Mouse (Mus musculus): ENCODE results near the gene Gja5. TPM values are rescaled to one million over a fixed set of nuclear protein-coding genes. Genes with fewer than 3 reads are reported as not detected.

Gene Gja5
- total RNA-seq, 2 experiments from 2014 or later = 2.7 to 4.2 TPM

- DNase-seq = no peak
Observed at GRCm38 (mm10) chr3:96936241-96936640, 31.7 kb downstream of the Gja5 start.

GRCm38 (mm10) chr3:96937606-96938005 lies 33.1 kb downstream of the Gja5 start:
- no peak for DNase-seq

DNA sequence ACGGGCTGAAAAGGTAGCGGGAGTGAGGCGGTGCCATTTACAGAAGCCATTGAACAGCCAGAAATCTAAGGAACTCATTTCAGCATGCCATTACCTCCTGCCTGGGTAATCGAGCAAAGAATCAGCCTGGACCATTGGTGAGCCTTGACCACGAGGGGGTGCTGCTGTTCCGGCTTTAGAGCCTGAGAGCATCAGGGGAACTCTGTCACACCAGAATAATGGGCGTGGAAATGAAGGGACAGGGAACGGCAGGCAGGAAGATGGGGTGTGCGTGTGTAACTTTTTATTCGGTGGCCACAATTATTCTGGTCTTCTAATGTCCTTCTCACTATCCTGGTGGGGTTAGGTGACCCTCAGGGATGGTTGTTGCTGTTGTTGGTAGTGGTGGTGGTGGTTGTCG lies 34.2 kb downstream of the Gja5 start:
- DNase-seq = peak; percentile 89

DNA sequence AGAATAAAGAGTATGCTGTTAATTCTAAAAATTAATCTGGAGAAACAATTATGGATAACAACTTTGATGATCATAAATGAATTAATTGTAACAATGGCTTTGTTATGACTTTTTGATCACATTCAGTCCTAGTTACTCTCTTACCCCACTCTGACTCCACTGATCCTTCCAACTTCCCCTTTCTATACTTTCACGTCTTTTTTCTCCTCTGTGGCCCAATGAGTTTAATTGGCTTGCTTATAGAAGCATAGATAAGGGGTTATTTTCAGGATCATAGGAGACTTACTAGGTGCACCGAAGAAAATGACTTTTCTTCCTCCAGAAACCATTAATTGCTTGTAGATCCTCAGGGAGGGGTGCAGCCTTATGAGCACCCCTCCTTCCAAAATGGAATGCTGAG lies 38.2 kb downstream of the Gja5 start:
- DNase-seq = no peak

DNA sequence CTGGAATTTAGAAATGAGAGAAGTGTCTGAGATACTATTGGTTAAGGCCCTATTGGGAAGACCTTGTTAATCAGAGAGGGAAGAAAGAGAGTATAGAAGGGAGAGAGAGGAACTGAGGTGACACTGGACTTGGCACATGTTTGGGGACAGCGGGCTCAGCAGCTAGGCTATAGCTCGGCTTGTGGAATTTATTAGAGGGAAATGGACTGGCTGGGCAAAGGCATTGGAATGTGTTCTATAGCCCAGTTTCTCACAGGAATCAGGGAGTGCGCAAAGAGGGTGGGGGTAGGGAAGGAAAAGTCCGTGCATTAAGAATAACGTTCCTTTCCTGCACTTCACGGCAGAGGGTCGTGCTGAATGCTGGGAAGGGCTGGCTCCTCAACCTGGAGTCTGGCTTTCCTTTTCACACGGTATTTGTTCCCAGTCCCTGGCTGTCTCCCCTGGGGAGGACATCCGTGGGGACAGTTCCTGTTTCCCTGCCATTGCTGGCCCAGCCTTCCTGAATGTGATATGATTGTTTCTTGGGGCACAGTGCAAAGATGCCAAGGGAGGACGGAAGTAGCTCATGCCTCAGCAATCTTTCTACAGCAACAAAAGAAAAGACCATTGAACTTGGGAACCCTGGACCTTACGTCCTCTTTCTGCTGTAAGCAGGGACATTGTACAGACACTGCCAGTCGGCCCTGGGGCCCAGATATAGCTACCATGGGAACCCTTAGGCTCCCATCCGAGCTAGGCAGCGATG lies 49.2 kb downstream of the Gja5 start:
- no peak for DNase-seq

DNA sequence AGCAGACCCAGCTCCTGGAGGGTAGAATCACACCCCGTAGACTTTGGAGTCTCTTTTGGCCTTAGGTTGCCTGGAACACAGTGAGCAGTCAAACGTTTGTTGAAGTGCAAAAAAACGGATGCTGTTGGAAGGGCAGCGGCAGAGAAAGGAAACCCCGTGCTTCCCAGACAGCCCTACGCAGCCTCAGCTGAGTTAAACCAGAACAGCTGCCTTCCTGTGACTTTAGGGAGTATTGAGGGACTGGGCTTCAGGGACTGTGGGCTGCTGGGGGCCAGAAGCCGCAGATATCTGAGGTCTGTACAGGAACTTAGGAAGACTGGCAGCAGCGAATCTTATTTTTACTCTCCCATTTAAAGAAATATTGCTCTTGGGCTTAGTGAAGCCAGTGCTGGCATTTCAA lies 56.1 kb downstream of the Gja5 start:
- no peak for DNase-seq

GRCm38 (mm10) chr3:96963088-96964034 lies 58.9 kb downstream of the Gja5 start:
- no peak for DNase-seq

- no peak for DNase-seq
Observed at GRCm38 (mm10) chr3:96970986-96971385, 66.5 kb downstream of the Gja5 start.

- no peak for DNase-seq
Observed at GRCm38 (mm10) chr3:96974467-96974866, 70.0 kb downstream of the Gja5 start.

DNA sequence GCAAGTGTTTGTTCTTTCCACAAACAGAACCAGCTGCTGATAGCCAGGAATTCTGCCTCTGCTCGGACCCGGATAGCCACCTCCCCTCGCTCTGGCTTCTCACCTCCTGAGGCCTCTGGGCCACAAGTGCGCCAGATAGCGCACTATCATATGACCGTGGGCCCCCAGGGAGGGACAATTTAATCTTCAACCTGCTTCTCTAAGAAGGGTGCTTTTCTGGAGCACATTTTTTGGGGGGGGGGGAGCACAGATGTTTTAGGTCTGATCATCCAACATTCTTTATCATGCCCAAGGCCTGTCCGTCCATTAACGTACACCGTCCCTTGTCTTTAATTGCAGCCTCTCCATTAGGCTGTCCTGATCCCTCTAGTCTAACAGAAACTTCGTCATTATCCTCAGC lies 71.1 kb downstream of the Gja5 start:
- DNase-seq = no peak

- DNase-seq = no peak
Observed at GRCm38 (mm10) chr3:96977507-96977906, 73.0 kb downstream of the Gja5 start.

DNA sequence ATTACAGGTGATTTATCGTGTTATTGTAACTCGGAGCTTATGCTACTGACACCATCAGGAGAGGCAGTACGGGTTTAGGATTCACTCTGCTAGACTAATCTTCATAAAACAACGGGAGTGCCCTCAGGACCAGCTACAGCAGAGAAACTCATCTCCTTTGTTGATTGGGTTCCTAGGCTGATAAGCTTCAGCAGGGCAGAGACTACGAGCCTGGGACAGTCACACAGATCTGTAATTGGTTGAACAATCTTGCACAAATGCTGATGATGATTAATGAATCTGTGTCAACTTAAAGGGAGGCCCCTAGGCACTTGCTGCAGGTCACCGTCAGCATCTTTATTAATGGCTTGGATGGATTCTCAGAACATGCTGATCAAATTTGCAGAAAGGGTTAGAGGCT lies 74.0 kb downstream of the Gja5 start:
- DNase-seq = no peak

DNA sequence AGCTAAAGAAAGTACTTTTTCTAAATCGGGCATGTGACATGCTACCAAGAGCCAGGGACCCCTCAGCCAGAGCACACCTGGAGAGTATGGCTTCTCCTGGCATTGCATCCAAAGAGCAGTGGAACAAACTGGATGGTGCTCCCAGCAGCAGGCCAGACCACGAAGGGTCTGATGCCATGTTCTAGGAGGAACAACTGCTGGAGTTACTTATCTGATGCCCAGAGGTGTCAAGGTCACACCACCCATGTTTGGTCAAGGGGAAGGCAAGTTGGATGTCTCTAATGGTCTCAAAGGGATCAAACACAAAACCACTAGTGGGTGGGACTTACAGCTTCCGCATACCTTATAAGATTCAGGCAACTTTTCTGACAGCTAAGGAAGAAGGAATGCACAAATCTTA lies 74.5 kb downstream of the Gja5 start:
- no peak for DNase-seq

DNA sequence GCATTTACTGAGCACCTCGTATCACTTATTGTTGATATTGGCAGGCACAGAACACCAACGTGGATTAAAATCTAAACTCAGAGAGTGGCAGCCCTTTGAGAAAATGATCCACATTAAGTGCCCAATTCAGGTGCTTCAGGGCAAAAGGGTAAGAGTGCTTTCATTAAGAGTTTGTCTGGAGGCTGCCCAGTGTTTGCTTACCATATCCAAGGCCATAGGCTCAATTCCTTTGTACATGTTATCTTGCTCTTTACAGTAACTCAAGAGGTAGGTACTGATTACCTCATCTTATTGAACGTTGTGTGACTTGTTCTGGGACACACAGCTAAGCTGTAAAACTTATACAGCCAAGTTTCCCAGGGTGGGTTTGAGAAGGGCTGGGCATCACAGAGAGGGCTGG lies 77.3 kb downstream of the Gja5 start:
- DNase-seq = no peak

- DNase-seq = no peak
Observed at GRCm38 (mm10) chr3:96982666-96983065, 78.2 kb downstream of the Gja5 start.

GRCm38 (mm10) chr3:96992526-96992925 lies 88.0 kb downstream of the Gja5 start:
- no peak for DNase-seq

DNA sequence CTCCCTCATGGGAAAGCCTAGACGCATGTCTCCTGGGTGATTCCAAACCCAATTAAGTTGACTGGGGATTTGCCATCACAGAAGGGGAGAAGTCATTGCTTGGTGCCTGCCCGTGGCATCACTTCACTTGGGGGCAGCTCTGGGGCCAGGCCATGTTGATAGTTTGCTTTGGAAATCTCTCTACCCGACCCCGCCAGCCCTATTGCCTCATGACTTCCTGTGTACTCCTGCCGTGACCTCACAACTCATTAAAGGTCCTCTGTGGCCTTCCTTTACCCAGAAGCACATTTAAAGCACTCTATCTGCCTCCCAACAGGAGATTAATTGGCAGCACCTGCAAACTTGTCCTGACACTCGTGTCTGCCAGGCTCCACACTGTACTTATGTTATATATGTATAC lies 93.3 kb downstream of the Gja5 start:
- DNase-seq = no peak

DNA sequence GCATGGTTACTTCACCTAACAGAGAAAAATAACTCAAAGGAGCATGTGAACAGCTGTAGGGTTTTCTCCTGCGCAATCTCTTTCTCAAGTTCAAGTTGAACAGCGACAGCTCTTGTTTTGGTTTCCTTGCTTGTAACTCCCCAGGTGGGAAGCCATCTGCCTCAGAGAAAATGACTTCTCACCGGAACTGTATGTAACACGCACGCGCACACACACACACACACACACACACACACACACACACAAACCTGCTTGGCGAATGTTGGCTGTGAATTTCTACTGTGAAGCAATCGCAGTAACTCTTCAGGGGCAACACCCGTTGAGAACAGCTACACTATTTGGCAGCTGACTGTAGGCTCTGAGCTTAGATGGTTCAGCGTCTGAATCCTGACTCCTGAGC lies 98.6 kb downstream of the Gja5 start:
- no peak for DNase-seq

DNA sequence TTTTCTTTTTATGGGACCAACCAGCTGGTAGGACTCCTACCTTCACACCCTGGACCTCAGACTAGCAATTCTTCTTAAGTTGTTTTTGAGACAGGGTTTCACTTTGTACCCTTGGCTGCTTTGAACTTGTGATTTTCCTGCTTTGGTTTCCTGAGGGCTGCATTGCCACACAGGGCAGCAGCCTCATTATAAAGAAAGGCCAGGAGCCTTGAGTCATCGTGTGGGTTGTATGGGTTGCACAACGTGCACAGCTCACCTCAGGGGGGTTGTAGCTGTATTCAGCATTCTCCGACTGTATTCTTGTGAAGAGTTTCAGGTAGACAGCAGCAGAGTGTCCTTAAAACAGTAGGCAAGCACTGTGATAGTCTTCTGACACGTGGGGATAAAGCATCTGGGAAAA lies 100.0 kb downstream of the Gja5 start:
- no peak for DNase-seq

GRCm38 (mm10) chr3:97007010-97007448 lies 102.5 kb downstream of the Gja5 start:
- DNase-seq = no peak

DNA sequence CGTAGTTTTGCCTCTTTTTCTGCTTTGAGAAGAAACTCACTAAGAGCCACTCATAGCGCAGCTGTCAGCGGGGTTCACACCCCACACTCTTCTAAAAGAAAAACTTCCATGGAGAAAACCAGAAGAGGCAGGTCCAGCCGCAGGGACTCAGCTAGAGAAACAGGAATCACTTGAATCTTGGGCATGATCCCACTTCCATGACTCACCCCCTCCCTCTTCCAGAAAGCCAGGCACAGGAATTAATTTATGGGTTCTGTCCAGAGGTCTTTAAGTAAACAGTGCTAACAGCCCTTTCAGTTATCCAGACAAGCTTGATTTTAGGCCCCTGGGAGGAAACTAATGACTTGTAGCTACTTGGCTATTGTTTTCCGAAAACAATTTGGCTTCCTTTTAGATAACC lies 120.7 kb downstream of the Gja5 start:
- peak; percentile 21 for DNase-seq

DNA sequence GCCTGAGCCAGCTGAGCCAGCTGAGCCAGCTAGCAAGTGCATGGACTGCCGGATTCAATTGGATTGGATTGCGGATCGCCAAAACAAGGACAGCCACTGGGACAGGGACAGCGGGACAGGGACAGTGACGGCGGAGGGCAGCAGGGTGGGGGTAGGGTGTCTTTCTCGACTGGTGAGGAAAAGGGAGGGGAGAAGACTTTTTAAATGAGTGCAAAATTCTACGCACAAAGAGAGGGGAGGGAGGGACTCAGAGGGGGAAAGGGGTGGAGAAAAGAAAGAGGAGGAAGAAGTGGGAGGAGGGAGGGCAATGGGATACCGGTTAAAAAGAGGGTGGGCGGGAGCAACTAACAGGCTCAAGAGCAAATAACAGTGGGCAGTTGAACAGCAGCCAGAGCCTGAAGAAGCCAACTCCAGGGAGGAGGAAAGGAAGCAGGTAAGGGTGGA lies 127.6 kb downstream of the Gja5 start:
- no peak for DNase-seq

- no peak for DNase-seq
Observed at GRCm38 (mm10) chr3:97035558-97035957, 131.1 kb downstream of the Gja5 start.

Data from gastrocnemius, postnatal 10 days (tissue).